Mouse (Mus musculus) gastrocnemius, postnatal 10 days (tissue): ENCODE results near the gene Rps6ka2. TPM values are rescaled to one million over a fixed set of nuclear protein-coding genes. Genes with fewer than 3 reads are reported as not detected.

ENCODE experiments used
- DNase-seq: peaks from one replicate; pipeline ENCODE4 v3.0.0; 2021; ENCODE audit warnings: mixed read lengths
- total RNA-seq, 2 experiments: library from RNA; stranded (reverse); gene quantifications; 2 replicates each; pipeline ENCODE4 v1.2.3; 2021

The Rps6ka2 gene
- total RNA-seq, 2 experiments from 2014 or later = 42.5 to 45.1 TPM

GRCm38 (mm10) chr17:7221310-7221709 is 51.4 kb downstream of the Rps6ka2 start:
- no peak for DNase-seq

GRCm38 (mm10) chr17:7222198-7222597 is 52.3 kb downstream of the Rps6ka2 start:
- no peak for DNase-seq

- DNase-seq = no peak
Observed at GRCm38 (mm10) chr17:7228545-7228944, 58.6 kb downstream of the Rps6ka2 start.

GRCm38 (mm10) chr17:7231312-7231711 is 61.4 kb downstream of the Rps6ka2 start:
- no peak for DNase-seq

- no peak for DNase-seq
Observed at GRCm38 (mm10) chr17:7231790-7232189, 61.9 kb downstream of the Rps6ka2 start.

- no peak for DNase-seq
Observed at GRCm38 (mm10) chr17:7232400-7232799, 62.5 kb downstream of the Rps6ka2 start.

- DNase-seq = no peak
Observed at GRCm38 (mm10) chr17:7233197-7233596, 63.3 kb downstream of the Rps6ka2 start.

- DNase-seq = no peak
Observed at GRCm38 (mm10) chr17:7237706-7238105, 67.8 kb downstream of the Rps6ka2 start.

- DNase-seq = no peak
Observed at GRCm38 (mm10) chr17:7238766-7239165, 68.9 kb downstream of the Rps6ka2 start.

- DNase-seq = no peak
Observed at GRCm38 (mm10) chr17:7240526-7240925, 70.6 kb downstream of the Rps6ka2 start.

GRCm38 (mm10) chr17:7245078-7245477 is 75.2 kb downstream of the Rps6ka2 start:
- DNase-seq = no peak

GRCm38 (mm10) chr17:7246893-7247556 is 77.1 kb downstream of the Rps6ka2 start:
- DNase-seq = no peak

GRCm38 (mm10) chr17:7250373-7250772 is 80.5 kb downstream of the Rps6ka2 start:
- DNase-seq = no peak

GRCm38 (mm10) chr17:7257208-7257607 is 87.3 kb downstream of the Rps6ka2 start:
- DNase-seq = no peak

- DNase-seq = no peak
Observed at GRCm38 (mm10) chr17:7258748-7259359, 88.9 kb downstream of the Rps6ka2 start.

GRCm38 (mm10) chr17:7260360-7260759 is 90.4 kb downstream of the Rps6ka2 start:
- DNase-seq = no peak

GRCm38 (mm10) chr17:7262056-7262455 is 92.1 kb downstream of the Rps6ka2 start:
- DNase-seq = no peak

GRCm38 (mm10) chr17:7262620-7263019 is 92.7 kb downstream of the Rps6ka2 start:
- DNase-seq = no peak

GRCm38 (mm10) chr17:7264610-7265009 is 94.7 kb downstream of the Rps6ka2 start:
- DNase-seq = no peak

GRCm38 (mm10) chr17:7265291-7265690 is 95.4 kb downstream of the Rps6ka2 start:
- DNase-seq = no peak

- no peak for DNase-seq
Observed at GRCm38 (mm10) chr17:7265705-7266368, 95.9 kb downstream of the Rps6ka2 start.

GRCm38 (mm10) chr17:7267843-7268242 is 97.9 kb downstream of the Rps6ka2 start:
- DNase-seq = no peak

GRCm38 (mm10) chr17:7269151-7269806 is 99.4 kb downstream of the Rps6ka2 start:
- DNase-seq = no peak
